Mouse (Mus musculus): Measurements from ENCODE around the gene Zmynd10.

The Zmynd10 gene

DNA sequence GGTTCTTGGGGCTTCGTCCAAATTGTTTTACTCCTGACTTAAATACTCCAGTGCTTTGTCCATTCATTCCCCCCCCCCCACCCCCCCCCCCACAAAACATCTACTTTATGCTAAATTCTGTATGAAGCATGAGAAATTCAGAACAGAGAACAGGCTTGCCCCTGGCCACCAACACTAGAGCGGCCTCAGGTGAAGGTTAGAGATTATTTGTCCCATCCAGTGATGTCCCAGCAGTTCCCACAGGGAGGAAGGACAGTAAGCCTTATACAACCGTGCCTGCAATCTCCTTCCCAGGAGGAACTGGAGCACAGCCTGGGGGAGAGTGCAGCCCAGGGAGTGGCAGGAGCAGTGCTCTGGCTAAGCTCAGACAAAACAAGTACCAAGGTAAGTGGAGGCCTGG, 31.5 kb downstream of the Zmynd10 start, which contains the start of gene Naa80:
Naa80 (plus strand) TSS at position 301 of the 400 bp plus-strand sequence.
- DNase-seq (ENCODE audit: inconsistent age in 2 of 2, low spot score in 1 of 2), result no peak

DNA sequence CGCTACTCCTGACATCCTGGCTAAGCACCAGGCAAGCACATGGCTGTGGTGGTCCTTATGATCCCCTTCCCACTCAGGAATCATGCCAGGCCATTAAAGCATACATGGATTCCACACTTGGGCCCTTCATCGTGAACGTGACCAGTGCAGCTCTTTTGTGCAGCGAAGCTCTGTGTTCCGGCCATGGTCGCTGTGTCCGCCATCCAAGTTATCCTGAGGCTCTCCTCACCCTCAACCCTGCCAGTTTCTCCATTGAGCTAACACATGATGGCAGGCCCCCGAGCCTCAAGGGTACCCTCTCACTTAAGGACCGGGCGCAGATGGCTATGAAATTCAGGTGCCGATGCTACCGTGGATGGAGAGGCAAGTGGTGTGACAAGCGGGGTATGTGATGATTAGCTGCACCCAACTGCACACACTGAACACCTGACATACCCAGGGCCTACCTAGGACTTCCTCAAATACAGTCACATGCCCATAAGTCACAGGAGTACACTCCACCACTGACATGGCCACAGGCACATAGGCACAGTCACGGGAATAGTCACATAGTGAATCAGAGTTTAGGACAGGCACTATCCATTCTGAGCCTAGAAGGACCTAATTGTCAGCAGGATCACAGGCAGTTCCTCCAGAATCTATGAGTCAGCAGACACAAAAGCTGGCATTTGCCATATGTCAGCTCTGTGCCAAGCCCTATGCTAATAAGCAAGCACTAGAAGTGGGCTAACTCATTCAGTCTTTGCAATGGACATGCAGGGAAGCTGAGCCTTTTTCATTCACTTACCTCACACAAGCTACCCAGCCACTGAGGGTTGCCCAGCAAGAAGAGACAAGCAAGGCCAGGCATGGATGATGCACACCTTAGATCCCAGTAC, 32.2 kb downstream of the Zmynd10 start:
- DNase-seq (ENCODE audit: inconsistent age in 2 of 2, low spot score in 1 of 2), result peak; percentile 54 to 78

DNA sequence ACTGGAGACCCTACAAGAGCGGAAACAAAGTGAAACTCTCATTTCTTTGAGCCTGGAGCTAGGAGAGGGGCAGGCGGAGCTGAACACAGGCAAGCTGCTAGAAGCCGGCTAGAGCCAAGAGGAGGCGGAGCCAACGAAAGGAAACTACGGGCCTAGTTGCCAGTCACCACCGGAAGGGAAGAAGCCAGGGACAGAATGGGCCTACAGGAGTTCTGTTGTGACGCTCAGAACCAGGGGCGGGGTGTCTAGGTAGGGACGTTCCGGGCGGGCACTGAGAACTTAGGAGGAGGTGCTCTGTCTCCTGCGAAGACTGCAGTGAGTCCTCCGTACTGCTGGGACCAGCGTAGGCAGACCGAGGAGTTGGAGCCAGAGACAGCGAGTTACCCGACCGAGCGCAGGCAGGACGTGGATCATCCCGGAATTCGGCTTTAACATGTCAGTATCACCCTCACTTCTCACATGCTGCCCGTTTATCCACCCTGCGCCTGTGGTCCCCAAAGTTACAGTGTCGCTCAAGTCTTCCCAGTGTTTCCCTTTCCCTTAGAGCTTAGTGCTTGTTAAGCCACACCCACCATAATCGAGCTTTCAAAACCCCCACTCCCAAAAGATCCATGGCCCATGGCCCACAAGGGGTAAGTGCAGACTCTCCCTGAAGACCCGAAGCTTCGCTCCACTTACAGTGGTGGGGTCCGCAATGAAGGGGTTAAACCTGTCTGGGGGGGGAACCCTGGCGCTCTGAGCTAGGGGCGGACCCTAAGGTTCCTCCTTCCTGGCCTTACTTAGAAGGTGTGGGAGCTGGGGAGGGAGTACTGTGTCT, 33.6 kb downstream of the Zmynd10 start, which contains the start of gene Hyal3:
Hyal3 (plus strand) TSS at position 318 of the 817 bp plus-strand sequence.
- peak; percentile 94 to 97 for DNase-seq (ENCODE audit: inconsistent age in 2 of 2, low spot score in 1 of 2)

DNA sequence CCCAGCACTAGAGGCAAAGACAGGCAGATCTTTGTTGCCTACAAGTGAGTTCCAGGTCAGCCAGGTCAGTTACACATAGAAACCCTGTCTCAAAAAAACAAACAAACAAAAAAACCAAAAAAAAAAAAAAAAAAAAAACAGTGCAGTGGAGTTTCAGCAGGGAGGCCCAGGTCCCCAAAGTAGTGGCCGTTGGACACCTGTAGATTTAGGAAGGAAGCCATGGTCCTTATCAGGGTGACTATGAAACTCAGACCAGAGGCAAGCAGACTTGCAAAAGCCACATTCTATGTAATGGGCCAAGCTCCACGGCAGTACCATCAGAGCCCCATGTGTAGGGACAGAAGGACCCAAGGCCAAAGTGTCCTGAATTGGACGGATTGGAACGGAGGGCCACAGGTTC, 34.5 kb downstream of the Zmynd10 start:
- no peak for DNase-seq (ENCODE audit: inconsistent age in 2 of 2, low spot score in 1 of 2)

DNA sequence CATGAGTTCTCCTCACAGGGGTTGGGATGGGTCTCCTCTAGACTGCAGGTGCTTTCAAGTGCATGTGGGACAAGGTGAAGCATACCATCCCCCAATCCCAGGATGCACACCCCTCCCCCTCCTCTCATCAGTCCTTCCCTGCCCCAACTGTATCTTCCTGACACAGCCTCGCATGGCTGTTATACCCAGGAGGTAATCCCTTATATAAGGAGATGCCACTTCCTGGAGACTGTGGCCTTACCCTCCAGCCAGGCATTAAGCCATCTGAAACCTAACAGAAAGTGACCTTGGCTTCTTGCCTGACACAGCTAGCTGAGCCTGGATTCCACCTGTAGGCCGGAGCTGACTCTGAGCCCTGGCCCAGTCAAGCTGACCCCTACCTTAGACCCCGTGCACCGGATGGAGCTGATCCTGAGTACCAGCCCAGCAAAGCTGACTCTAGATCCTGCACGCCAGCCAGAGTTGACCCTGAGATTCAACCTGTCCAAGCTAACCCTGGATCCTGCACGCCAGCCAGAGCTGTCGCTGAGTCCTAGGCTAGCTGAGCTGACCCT, 35.5 kb downstream of the Zmynd10 start:
- peak in 1 of 2 experiments; percentile 69 for DNase-seq (ENCODE audit: inconsistent age in 2 of 2, low spot score in 1 of 2)

DNA sequence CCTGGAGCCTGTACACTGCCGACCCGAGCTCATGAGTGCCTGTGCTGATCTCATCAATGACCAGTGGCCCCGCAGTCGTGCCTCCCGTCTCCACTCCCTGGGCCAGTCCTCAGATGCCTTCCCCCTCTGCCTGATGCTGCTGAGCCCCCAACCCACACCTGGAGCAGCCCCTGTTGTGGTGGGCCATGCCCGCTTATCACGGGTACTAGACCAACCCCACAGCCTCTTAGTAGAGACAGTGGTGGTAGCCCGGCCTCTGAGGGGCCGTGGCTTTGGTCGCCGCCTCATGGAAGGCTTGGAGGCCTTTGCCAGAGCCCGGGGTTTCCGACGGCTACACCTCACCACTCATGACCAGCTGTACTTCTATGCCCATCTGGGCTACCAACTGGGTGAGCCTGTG, 36.1 kb downstream of the Zmynd10 start:
- DNase-seq (ENCODE audit: inconsistent age in 2 of 2, low spot score in 1 of 2), result peak in 1 of 2 experiments; percentile 54

DNA sequence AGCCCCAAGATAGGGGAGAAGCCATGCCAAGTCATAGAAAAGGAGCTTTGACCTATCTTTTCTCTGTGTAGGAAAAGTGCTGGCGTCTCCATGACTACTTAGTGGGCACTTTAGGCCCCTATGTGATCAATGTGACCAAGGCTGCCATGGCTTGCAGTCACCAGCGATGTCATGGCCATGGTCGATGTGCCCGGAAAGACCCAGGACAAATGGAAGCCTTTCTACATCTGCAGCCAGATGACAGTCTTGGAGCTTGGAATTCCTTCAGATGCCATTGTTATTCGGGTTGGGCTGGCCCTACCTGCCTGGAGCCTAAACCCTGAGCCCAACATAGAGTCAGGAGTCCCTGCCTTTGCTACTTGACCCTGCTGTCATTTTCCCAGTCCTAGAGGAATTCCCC, 39.4 kb downstream of the Zmynd10 start:
- no peak for DNase-seq (ENCODE audit: inconsistent age in 2 of 2, low spot score in 1 of 2)

DNA sequence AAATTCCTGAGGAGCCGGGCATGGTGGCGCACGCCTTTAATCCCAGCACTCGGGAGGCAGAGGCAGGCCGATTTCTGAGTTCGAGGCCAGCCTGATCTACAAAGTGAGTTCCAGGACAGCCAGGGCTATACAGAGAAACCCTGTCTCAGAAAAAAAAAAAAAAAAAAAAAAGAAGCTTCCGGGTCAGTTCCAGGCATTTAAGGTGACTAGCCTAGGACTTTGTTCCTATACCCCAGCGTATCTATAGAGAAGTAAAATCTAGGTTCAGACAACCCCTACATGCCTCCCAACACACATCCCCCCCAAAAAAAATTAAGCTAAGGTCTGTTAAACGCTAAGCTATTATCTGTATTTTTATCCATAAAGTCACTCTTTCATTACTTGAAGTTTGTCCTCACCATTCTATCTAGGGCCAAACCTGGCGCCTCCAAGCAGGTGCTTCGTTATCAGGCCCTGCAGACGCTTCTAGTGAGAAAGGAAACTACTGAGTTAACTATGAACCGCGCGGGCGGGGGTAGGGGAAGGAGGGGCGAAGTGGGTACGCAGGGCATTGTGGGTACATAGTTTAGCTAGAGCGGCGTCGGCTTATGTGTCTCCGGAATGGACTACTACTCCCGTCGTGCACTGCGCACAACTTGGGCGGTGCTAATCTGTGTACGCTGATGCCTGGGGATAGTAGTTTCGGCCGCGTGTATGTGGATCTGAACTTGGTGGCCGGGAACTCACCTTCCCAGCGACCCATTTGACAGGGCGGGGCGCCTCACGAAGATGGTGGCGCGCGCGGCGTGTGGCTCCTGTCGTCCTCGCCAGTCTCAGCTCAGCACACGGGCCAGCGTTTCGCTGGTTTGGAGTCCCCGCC, 40.1 kb downstream of the Zmynd10 start, which contains the start of gene Ifrd2:
Ifrd2 (plus strand) TSS at position 669 of the 859 bp plus-strand sequence.
- peak; percentile 97 to 98 for DNase-seq (ENCODE audit: inconsistent age in 2 of 2, low spot score in 1 of 2)

DNA sequence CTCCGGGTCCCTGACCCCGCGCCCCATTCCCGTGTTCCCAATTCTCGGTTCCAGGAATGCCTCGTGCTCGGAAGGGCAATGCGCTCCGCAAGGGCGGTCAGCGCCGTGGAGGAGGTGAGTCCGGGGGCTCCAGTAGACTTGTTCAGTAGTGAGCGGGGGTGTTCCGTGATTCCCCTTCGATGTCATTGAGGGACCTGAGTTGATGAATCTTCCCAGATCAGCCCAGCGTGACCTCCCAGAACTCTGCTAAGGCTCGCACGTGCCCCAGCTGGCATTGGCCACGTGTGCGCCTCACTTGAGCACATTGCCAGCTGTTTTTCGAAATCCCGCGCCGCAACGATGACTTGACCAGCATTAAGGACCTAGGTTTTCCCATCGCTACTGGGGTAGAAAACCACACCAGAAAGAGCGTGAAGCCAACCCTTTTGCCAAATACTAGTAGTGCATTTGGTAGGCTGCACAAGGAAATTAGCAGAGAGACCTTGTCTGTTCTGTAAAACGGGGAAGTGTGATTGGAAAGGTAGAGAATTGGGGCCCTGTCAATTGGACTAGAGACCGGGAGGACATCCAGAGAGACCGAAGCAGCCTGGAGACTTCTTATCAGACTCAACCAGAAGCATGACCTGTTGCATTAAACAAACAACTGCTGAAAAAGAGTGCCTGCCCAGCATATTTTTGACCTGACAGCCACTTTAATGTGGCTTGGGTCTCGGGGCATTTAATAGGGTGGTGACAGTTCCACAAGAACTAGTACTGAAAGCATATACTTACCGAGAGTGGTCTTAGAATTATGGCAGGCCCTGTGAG, 40.9 kb downstream of the Zmynd10 start:
- DNase-seq (ENCODE audit: inconsistent age in 2 of 2, low spot score in 1 of 2), result no peak

DNA sequence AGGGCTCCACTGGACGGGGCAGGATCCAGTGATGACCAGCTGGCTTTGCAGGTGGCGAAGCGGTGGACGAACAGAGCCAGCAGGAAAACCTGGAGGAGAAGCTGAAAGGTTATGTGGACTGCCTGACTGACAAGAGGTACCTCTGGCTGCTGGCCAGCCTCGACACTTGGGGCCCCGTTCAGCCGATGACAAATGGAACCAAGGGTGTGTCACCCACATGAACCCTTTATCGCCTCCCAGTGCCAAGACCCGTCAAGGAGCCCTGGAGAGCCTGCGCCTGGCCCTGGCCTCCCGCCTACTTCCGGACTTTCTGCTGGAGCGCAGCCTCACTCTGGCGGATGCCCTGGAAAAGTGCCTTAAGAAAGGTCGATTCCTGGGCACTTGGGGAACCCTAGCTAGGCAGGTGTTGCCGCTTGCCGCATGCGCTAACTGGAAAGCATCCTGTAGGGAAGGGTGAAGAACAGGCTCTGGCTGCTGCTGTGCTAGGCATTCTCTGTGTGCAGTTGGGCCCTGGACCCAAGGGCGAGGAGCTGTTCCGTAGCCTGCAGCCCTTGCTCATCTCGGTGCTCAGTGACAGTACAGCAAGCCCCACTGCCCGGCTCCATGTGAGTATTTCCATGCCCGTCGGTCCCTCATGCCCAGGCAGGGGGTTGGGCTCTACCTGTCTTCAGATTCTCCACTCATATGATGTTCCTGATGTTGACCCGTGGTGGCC, 43.1 kb downstream of the Zmynd10 start:
- peak in 1 of 2 experiments; percentile 56 for DNase-seq (ENCODE audit: inconsistent age in 2 of 2, low spot score in 1 of 2)

DNA sequence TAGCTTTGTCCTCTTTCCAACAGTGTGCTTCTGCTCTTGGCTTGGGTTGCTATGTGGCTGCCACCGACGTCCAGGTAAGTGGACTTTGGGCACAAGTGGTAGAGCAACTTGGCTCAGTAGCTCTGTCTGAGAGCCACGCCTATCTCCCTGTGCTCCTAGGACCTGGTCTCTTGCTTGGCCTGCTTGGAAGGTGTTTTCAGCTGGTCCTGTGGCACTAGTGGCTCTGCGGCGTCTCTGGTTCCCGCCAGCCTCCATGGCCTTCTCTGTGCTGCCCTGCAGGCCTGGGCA, 43.6 kb downstream of the Zmynd10 start:
- DNase-seq (ENCODE audit: inconsistent age in 2 of 2, low spot score in 1 of 2), result no peak

DNA sequence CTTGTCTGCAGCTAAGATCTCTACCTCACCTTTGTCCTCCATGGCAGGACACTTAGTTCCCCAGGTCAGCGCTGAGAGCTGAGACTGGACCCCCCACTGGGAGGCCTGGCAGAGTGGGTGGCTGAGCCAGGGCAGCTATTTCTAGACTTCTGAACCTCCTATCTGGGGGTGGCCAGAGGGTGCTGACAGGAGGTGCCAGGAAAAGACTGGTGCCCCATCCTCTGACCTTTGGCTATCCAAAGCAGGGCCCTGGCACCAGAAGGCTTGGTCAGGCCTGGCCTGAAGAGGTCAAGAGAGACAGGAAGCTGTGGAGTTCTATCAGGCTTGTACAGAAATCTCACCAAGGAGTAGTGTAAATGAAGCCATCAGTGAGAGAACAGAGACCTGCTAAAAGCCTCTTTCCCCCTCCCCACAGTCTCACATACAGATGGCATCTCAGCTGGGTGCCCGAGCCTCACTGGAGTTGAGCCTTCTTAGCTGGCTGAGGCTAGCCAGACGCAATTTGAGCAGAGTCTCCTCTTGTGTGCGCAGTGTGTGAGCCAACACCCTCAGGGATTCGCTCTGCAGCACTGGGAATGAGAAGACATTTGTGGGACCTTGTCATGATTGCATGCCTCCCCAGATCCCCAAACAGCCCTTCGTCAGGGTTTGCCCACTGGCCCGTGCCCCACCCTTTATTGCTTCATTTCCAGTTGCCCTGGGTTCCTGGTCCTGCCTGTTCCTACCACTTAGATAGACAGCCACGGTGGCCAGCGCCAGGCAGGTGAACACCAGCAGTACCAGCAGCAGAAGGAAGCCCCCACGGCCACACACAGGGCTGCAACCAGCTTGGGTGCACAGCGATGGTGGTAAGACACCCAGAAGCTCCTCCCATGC, 46.2 kb downstream of the Zmynd10 start:
- DNase-seq (ENCODE audit: inconsistent age in 2 of 2, low spot score in 1 of 2), result no peak

DNA sequence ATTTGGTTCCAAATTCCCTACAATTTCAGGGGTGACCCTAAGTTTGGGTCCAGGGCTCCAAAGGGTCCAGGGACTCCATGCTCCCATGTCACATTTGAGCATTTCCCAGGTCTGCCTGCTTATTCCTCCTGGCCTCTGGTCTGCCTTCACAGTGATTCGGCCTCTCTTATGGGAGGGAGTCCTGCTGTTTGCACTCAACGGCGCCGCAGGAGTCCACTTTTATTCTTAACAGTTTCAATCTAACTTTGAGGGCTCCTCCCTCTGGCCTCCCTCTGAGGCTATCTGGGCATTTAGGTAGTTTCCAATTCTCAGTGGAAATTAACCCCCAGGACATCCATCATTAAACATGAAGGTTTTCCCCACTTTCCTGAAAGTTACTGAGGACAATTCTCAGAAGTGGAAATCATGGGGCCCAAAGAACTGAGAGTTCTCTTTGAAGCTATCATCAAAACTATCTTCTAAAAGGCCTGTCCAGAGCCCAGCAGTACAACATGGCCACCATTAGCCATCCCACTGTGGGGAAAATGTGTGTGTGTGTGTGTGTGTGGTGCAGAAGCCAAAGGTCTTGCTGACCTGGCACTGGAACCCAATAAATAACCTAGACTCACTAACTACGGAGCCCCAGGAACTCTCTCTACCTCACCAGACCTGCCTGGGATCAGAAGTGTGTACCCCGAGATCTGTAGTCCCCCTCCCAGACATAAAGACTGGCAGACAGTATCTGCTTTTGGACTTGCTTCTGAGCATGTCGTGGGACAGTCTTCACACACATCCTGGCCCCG, 47.4 kb downstream of the Zmynd10 start:
- DNase-seq (ENCODE audit: inconsistent age in 2 of 2, low spot score in 1 of 2), result no peak

DNA sequence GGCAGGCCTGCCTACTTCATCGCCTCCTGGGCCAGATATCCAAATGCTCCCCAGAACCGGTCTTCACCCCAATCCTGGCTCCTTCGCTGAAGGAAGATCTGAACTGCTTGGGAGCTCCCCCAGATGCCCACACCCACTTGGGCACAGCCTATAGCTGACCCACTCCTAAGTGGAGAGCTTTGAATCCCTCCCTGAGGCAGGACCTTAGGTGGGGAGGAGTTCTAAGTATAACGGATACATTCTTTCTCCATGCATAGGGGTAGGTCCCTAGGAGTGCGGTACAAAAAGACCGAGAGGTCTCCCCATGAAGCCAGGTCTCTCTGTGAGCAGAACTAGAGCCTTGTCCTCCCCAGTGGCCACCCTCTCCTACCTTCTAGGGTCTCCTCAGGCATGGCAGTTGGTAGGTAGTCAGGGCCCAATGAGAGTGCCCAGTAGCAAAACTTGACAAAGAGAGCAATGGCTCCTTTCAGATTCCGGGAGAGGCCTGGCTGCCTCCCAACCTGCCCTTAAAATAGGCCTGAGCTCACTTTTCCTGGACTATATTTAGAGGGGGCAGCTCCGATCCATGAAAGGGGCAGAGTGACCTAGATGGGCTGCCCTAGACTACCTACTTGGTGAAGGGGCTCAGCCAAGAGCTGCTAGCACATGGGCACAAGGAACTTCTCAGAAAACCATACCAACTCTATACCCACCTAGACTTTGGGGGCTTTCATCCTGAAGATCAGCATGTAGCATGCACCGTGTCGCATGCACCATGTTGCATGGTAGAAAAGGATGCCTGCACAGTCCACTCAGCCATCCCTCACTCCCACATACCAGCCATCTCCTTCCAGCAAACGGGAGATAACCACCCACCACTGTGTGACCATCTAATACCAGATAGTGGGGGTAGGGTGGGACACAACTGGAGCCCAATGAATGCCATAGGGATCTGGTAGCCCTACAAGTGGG, 49.8 kb downstream of the Zmynd10 start:
- DNase-seq (ENCODE audit: inconsistent age in 2 of 2, low spot score in 1 of 2), result peak in 1 of 2 experiments; percentile 60

DNA sequence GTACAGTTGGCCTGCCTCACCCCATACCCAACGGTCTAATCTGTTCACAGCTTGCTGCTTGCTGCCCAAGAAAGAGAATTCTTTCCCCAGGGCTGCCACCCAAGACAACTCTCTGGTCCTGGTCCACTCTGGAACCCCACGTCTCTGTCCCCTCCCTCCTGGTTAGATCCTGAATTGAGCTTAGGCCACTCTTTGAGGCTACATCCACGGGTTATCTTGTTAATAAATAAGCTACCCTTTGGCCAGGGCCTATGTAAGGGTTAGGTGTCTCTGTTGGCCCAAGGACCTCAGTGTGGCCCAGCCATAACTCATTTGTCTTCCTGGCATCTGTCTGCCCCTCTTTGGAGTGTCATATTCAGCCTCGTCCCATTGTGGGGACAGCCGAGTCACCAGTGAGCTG, 51.3 kb downstream of the Zmynd10 start:
- DNase-seq (ENCODE audit: inconsistent age in 2 of 2, low spot score in 1 of 2), result no peak

DNA sequence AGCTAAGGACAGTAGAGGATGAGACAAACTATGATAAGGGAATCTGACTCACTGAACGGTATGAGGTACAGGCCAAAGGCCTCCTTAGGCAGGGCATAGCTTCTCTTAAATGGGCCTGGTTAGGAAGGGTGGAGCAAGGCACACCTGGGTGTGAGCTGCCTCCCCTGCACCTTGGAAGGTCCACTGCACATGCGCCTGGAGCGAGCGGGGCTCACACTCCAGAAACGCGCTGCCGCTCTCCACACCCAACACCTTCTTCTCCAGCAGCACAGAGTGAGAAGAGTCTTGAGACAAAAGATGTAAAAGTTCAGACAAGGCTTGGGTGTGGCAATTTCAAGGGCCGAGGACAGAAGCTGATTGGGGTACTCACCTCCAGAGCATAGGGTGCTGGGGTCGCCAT, 52.3 kb downstream of the Zmynd10 start:
- no peak for DNase-seq (ENCODE audit: inconsistent age in 2 of 2, low spot score in 1 of 2)

Measured in adrenal gland, adult (tissue).